Mouse (Mus musculus) olfactory bulb, adult 2 months (tissue): Measurements from ENCODE around the gene Evc2. TPM values are rescaled to one million over a fixed set of nuclear protein-coding genes. Genes with fewer than 3 reads are reported as not detected.

ENCODE experiments used
- H3K27ac ChIP-seq: fragments of 200-500 bp; 2 replicates; pipeline ENCODE4 v1.5.1; 2012; ENCODE audit warnings: low read depth, low read length; ENCODE audit not compliant: insufficient read depth
- H3K4me1 ChIP-seq: fragments of 200-500 bp; 2 replicates; pipeline ENCODE4 v1.6.1; 2012; ENCODE audit warnings: low read length; ENCODE audit not compliant: control insufficient read depth, insufficient read depth
- H3K4me3 ChIP-seq: fragments of 200-500 bp; 2 replicates; pipeline ENCODE4 v1.5.1; 2012; ENCODE audit warnings: mild to moderate bottlenecking, low read depth, low read length, moderate library complexity; ENCODE audit not compliant: insufficient read depth
- CTCF ChIP-seq: fragments of 200-500 bp; IDR thresholded peaks from 2 replicates; pipeline ENCODE4 v1.5.1; 2012; ENCODE audit warnings: low read depth, mild to moderate bottlenecking, low read length, moderate library complexity; ENCODE audit not compliant: insufficient read depth
- POLR2A ChIP-seq: fragments of 200-500 bp; IDR thresholded peaks from 2 replicates; pipeline ENCODE4 v1.6.1; 2012; ENCODE audit warnings: mild to moderate bottlenecking, low read depth, low read length, moderate library complexity; ENCODE audit not compliant: insufficient read depth
- WGBS: fragments of 180-500 bp; shearing (Covaris S2); methylation state at CpG from one replicate; pipeline ENCODE4 v1.1.7; 2018; 5-methylcytosine and 5-hydroxymethylcytosine counted together
- polyA plus RNA-seq: library from polyadenylated mRNA; stranded (reverse); fragments of >200 nt; gene quantifications from 2 replicates; pipeline ENCODE4 v1.2.4, GENCODE M21; 2012; ENCODE audit warnings: low replicate concordance; ENCODE audit not compliant: missing spikeins, insufficient read depth, insufficient read length

Evc2 gene
- polyA plus RNA-seq, 1 experiment = not detected

DNA sequence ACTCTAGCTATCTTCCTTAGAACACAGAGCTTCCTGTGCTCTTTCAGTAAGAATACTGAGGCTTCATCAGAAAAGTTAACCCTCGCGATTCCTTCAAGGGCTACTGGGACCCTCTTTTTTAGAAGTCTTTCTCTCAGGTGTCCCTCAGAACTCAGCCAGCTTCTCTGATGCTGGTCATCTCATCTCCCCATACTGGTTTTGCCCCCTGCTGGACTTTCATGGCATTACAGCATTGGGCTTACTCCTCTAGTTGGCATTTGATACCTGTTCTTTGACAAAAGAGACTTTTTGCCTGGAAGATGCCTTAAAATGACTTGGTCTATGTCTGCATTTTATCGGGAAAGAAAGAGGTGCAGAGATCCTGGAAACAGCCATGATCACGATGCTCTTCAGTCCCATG is 16.1 kb downstream of the Evc2 start:
- no peak overlapping the region for H3K27ac ChIP-seq
- H3K4me3 ChIP-seq = no peak overlapping the region
- WGBS = 81% methylated on average over 4 of the region's 4 CpGs
- TF ChIP-seq CTCF (no peak), POLR2A (no peak)
- peaks cover 12% of the 10 kb centered on the region for H3K4me1 ChIP-seq

- WGBS = 12% methylated on average over 8 of the region's 8 CpGs
- H3K4me3 ChIP-seq = no peak overlapping the region
- H3K4me1 ChIP-seq = peaks cover 12% of the 10 kb centered on the region
- TF ChIP-seq CTCF (no peak), POLR2A (no peak)
- H3K27ac ChIP-seq = peak overlapping the region; percentile 20; the same call in 1 of the 2 replicates
Observed at GRCm38 (mm10) chr5:37356027-37356426, 17.7 kb downstream of the Evc2 start.

- WGBS = 92% methylated on average over 4 of the region's 5 CpGs
- no peaks in the 10 kb centered on the region for H3K4me1 ChIP-seq
- TF ChIP-seq CTCF (no peak), POLR2A (no peak)
- H3K27ac ChIP-seq = no peak overlapping the region
- no peak overlapping the region for H3K4me3 ChIP-seq
Observed at GRCm38 (mm10) chr5:37362618-37363017, 24.3 kb downstream of the Evc2 start.

GRCm38 (mm10) chr5:37363284-37363683 is 25.0 kb downstream of the Evc2 start:
- no peak overlapping the region for H3K4me3 ChIP-seq
- H3K27ac ChIP-seq = no peak overlapping the region
- 93% methylated on average over 5 of the region's 5 CpGs for WGBS
- H3K4me1 ChIP-seq = no peaks in the 10 kb centered on the region
- TF ChIP-seq POLR2A = no peak
- no peak for TF ChIP-seq CTCF

DNA sequence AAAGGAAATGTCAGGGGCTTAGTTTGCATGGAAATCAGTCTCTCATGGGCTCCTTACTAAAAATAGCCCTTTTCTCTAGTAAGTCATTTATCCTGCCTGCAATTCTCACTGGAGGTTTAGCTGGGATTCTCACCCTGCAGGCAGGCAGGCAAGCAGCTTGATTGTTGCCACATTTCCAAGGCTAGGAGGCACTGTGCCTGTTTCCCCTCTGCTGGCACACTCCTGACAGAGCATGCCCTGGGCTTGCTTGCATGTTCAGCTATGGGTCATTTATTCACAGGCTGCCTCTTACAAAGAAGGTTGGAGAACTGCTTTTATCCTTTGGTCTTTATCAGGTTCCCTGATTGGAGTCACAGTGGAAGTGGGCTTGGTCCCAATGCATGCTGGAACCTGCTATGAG is 27.5 kb downstream of the Evc2 start:
- Histone ChIP-seq H3K4me1 (no peaks in the 10 kb centered on the region), H3K27ac (no peak overlapping the region), H3K4me3 (no peak overlapping the region)
- TF ChIP-seq CTCF = no peak
- TF ChIP-seq POLR2A = no peak

GRCm38 (mm10) chr5:37368796-37369195 is 30.5 kb downstream of the Evc2 start:
- TF ChIP-seq POLR2A (no peak), CTCF (no peak)
- WGBS = 80% methylated on average over 8 of the region's 8 CpGs
- H3K4me3 ChIP-seq = no peak overlapping the region
- no peak overlapping the region for H3K27ac ChIP-seq
- H3K4me1 ChIP-seq = no peaks in the 10 kb centered on the region

DNA sequence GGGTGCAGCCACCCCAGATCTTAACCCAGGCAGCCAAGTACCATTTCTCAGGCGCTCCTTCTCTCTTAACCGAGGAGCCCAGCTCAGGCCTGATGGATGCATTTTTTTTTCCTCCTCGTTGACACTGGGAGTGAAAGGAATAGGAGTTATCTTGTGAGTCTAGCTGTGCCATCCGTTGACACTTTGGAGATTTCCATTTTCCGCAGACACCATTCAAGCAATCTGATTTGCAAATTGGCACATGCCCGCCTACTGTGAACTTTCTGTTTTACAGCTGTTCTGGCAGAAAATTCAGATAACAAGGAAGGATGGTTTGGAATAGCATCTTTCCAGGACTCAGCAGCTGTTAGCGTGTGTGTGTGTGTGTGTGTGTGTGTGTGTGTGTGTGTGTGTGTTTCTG is 39.1 kb downstream of the Evc2 start:
- Histone ChIP-seq H3K4me1 (no peaks in the 10 kb centered on the region), H3K27ac (no peak overlapping the region), H3K4me3 (no peak overlapping the region)
- 63% methylated on average over 7 of the region's 7 CpGs for WGBS
- TF ChIP-seq CTCF (no peak), POLR2A (no peak)

DNA sequence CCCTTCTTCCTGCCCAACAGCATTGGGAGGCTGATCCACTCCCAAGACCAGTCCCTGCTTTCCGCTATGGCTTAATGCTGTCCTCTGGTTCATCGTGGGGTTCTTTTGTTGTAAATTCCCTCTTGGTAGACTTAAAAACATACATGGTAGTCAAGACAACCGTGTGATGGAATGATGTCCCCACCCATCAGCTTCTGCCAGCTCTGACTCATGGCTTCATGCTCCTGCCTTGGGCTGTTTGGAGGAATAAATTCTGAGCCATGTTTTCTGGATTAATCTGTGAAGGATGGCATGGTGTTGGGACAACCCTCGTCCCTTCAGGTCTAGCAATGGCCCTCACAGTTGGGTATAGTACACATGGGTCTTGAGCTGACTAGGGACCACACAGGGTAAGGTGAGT is 42.3 kb downstream of the Evc2 start:
- WGBS = 86% methylated on average over 4 of the region's 4 CpGs
- no peaks in the 10 kb centered on the region for H3K4me1 ChIP-seq
- no peak overlapping the region for H3K4me3 ChIP-seq
- no peak overlapping the region for H3K27ac ChIP-seq
- TF ChIP-seq CTCF (no peak), POLR2A (no peak)

DNA sequence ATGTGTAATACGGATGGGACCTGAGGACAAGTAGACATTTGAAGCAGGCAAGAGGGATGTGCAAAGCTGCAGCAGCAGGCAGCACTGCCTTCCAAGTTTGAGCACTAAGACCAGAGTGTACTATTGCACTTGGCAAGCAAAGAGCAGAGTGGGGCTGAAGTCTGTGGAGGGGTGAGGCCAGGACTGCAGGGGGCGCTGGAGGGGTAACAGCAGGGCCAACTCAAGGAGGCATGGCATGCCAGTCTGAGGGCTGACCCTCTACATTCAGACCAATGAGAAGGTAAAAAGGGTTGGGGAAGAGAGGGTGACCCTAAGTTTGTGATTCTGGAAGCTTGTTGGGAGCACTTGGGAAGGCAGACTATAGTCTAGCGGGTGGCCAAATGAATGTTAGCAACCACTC is 45.3 kb downstream of the Evc2 start:
- WGBS = 88% methylated on average over 3 of the region's 3 CpGs
- H3K4me1 ChIP-seq = no peaks in the 10 kb centered on the region
- no peak overlapping the region for H3K4me3 ChIP-seq
- TF ChIP-seq POLR2A (no peak), CTCF (no peak)
- no peak overlapping the region for H3K27ac ChIP-seq

GRCm38 (mm10) chr5:37388646-37389045 is 50.3 kb downstream of the Evc2 start:
- WGBS = 85% methylated on average over 3 of the region's 3 CpGs
- Histone ChIP-seq H3K4me3 (no peak overlapping the region), H3K27ac (no peak overlapping the region), H3K4me1 (no peaks in the 10 kb centered on the region)
- TF ChIP-seq POLR2A (no peak), CTCF (no peak)
